Mouse (Mus musculus): ENCODE measurements around the gene Tsx. TPM values are rescaled to one million over a fixed set of nuclear protein-coding genes. Genes with fewer than 3 reads are reported as not detected.

Tsx gene
- total RNA-seq, 2 experiments from 2014 or later: 0.54 TPM; not detected in 1

Other genes with a start within 250 kb of the Tsx start
- 1 to 10 TPM; 2.1 to 2.5 TPM for gene Nap1l2, start 227.8 kb upstream of the Tsx start, total RNA-seq (2021)
- gene Cdx4, start 93.1 kb upstream of the Tsx start, total RNA-seq (2021): not detected
- 1 to 10 TPM; 6.7 to 7.3 TPM for gene Chic1, start 58.0 kb upstream of the Tsx start, total RNA-seq (2021)
- not detected for gene Gm26992, start 7.5 kb downstream of the Tsx start, total RNA-seq (2021)
- gene Zcchc13, start 216.1 kb downstream of the Tsx start, total RNA-seq (2021): not detected